Mouse (Mus musculus) layer of hippocampus, postnatal 14 days (tissue): ENCODE measurements around the gene Atf6. TPM values are rescaled to one million over a fixed set of nuclear protein-coding genes. Genes with fewer than 3 reads are reported as not detected.
A peak's percentile ranks its signal among the peaks of the same experiment; 100 is the strongest.

Source experiments
- DNase-seq, 2 experiments: peaks; one replicate each; pipeline ENCODE4 v3.0.0; 2021 to 2022; ENCODE audit warnings: low spot score in 2 of 2, mixed read lengths in 1 of 2
- long read RNA-seq, 2 experiments: library from polyadenylated mRNA; stranded (forward); transcript quantifications; one replicate each; pipeline ENCODE4 v2.0.0; 2021
- total RNA-seq, 2 experiments: library from RNA; stranded (reverse); gene quantifications; 2 replicates each; pipeline ENCODE4 v1.2.3; 2021

Gene Atf6
- total RNA-seq = 10 to 100 TPM; 34.3 to 35.5 TPM
- long read RNA-seq, experiment 1, full-length matches to known transcripts = 5 of 23 reads
- long read RNA-seq, experiment 1, partial matches to known transcripts = 10 of 23 reads
- long read RNA-seq, experiment 1, other reads (novel, unspliced or antisense) = 8 of 23 reads
- long read RNA-seq, experiment 2, full-length matches to known transcripts = 2 of 14 reads
- long read RNA-seq, experiment 2, partial matches to known transcripts = 1 of 14 reads
- long read RNA-seq, experiment 2, other reads (novel, unspliced or antisense) = 11 of 14 reads

- peak; percentile 96 for DNase-seq
Observed at GRCm38 (mm10) chr1:170867691-170868105, at the start of gene Atf6. Atf6 (minus strand) TSS chr1:170867771.

GRCm38 (mm10) chr1:170915657-170916056 lies 48.1 kb upstream of the Atf6 start:
- no peak for DNase-seq

DNA sequence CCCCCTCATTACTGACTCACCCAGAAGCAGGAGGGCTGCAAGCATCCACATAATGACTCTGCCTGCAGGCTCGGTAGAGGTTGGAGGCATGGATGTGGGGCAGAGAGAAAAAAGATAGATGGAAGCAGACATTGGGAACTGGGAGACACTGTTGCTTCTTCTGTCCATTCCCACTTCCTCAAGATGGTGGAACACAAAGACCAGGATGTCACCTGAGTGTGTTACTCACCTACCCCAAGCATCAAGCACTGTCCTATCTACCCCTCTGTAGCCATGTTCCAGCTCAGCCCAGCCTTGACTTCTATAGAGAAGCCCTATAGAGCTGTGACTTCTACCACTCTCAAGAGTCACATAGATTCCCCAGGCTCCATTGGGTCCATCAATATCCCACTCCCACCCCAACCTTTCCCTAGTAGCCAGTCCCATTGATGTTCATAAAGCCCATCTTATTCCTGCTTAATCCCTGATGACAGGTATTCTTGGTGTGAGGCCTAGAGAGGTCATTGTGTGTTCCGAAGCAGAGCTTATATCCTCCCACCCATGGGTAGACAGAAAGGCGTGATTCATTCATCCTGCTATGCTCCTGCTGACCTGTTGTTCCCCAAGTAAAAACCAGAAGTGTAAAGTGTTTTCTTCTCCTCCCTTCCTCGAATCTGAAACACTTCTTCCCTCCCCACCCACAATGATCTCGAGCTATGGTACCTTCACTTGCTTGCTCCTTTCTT lies 45.5 kb upstream of the Atf6 start, which contains the start of gene Fcrlb:
Gene Fcrlb, minus strand, starts transcription at position 51 of the 725 bp plus-strand sequence.
- DNase-seq = no peak

- DNase-seq = no peak
Observed at GRCm38 (mm10) chr1:170911907-170912660, 44.5 kb upstream of the Atf6 start.

DNA sequence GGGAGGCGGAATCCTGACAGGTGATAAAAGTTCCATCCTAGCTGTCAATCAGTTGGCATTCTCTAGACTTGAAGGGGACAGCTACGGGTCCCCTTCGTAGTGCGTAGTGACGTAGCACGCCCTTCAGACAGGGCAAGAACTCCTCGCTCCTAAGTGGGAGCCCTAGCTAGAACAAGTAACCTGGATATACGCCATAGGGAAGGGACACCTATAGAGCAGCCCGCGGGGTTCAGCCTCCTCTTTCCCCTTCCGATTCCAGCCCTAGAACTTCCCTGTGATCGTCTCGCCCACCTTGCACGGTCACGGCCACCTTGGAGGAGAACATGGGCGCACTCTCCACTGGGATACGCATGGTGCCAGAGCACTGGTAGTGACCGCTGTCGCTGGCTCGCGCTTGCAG lies 40.8 kb upstream of the Atf6 start:
- DNase-seq = no peak

GRCm38 (mm10) chr1:170907456-170908191 lies 40.1 kb upstream of the Atf6 start:
- peak in 1 of 2 experiments; percentile 35 for DNase-seq

GRCm38 (mm10) chr1:170907111-170907455 lies 39.5 kb upstream of the Atf6 start:
- no peak for DNase-seq

DNA sequence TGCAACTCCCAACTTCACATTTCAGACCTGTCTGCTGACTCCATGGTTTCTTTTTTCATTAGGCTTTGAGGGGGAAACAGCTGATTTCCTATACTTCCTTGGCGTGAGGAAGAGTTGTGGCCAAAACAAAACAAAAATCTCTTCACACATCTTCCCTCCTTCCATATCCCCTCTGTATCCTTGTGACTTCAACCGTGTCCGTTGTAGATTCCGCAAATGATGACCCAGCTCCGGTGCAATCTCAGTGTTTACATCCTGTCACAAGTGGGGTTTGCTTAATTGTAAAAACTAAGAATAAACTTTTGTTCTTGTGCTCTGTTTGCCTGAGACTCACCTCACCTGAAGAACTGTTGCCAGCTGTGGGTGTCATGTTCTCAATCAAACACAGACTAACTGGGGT lies 35.9 kb upstream of the Atf6 start:
- no peak for DNase-seq

DNA sequence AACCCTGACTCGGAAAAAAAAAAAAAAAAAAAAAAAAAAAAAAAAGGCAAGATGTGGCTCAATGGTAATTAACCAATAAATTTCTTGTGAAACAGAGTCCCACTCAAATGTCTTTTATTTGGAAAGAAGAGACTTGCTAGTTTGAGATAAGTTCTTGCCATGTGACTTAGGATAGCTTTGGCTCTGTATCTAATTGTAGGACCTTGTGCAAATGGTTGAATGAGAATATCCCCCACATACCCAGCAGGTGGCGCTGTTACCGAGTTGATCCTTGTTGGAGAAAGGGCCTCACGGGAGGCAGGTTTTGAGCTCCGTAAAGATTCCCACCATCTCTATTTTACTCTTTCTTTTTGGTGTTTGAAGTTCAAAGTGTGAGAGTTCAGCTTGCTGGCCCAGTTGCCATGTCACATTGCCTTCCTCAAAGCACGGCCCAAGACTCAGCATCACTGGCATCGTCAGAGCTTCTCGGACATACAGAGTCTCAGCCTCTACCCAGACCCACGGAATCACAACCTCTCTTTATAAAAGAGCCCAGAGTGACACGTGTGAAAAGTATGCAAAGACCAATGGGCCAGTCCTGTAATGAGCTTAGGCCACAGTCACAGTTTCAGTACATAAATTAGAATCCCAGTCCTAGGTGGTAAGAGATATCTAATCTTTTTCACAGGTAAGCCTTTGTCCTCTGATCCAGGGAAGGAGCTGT lies 34.1 kb upstream of the Atf6 start:
- peak; percentile 85 to 92 for DNase-seq

- peak; percentile 28 to 82 for DNase-seq
Observed at GRCm38 (mm10) chr1:170900799-170901467, 33.4 kb upstream of the Atf6 start.

GRCm38 (mm10) chr1:170898413-170899075 lies 31.0 kb upstream of the Atf6 start:
- DNase-seq = no peak

GRCm38 (mm10) chr1:170896651-170897281 lies 29.2 kb upstream of the Atf6 start:
- no peak for DNase-seq

DNA sequence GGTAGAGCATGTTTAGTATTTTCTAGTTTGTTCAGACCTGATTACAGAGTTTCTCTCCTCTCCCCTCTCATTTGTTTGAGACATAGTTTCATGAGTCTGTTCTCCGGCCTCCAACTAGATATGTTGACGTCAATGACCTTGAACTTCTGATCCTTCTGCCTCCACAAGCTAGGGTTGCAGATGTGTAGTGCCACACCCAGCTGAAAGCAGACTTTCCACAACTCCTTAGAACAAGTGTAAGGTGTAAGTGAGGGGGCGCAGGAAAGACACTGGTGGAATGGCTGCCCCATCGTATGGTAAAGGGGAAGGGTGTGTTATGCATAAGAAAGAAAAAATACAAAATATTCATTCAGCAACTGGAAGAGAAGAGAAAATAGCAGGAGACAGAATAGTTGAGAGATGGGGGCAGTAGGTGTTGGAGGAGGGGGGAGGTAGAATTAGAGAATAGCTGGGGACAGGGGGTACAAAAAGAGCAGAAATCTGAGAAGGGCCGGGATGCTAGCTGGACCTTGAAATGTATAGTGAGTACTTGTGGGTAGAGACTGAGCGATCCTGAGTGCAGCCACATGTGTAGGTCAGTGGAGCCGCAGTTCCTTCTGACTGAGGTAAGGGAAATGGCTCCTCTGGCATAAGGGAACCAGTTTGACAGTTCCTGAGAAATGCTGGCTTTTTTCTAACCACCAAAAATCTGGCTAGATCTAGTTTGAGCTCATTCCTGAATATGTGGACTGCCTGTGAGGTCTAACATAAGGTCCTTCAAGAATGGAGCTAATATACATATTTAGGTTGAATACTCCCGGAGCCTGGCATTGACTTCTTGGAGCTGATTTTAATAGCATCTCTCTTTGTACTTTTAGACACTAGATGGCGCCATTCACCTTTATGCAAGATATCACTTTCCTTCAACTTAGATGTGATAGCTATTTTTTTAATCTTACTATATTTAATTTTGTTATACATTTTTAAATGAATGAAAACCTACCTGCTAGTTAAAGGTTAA lies 27.3 kb upstream of the Atf6 start:
- peak in 1 of 2 experiments; percentile 69 for DNase-seq

- DNase-seq = no peak
Observed at GRCm38 (mm10) chr1:170892279-170892678, 24.7 kb upstream of the Atf6 start.

GRCm38 (mm10) chr1:170891646-170892045 lies 24.1 kb upstream of the Atf6 start:
- DNase-seq = no peak

GRCm38 (mm10) chr1:170889310-170889709 lies 21.7 kb upstream of the Atf6 start:
- DNase-seq = no peak

- no peak for DNase-seq
Observed at GRCm38 (mm10) chr1:170886044-170886458, 18.5 kb upstream of the Atf6 start.
